Mouse (Mus musculus) brain, adult 2 months (tissue): Measurements from ENCODE around the gene Slc1a3.

Experiments used
- DNase-seq: peaks from one replicate; pipeline ENCODE4 v3.0.0; 2011; ENCODE audit warnings: low read depth, low spot score

Slc1a3 gene

GRCm38 (mm10) chr15:8710146-8711006, at the start of gene Slc1a3:
Gene Slc1a3, minus strand, starts transcription at chr15:8710764.
- DNase-seq = peak; percentile 38

- no peak for DNase-seq
Observed at GRCm38 (mm10) chr15:8759026-8759425, 48.5 kb upstream of the Slc1a3 start.

DNA sequence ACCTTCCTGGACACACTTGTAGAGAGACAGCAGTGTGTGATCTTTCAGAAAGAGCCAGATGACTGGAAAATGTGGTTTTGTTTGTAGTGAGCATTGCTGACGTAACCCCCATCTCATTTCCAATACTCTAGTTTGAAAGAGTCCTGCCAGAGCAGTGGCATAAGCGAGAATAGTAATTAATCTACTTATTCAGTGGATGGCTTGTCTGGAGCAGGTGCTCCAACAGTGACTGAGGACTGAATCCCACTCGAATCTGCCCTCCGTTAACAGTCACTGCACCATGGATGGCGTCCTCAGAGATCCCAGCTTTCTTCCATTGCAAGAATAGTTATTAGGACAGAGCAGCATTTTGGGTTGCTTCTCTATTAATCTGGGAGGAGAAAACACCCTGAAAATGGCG, 45.9 kb upstream of the Slc1a3 start:
- DNase-seq = no peak

DNA sequence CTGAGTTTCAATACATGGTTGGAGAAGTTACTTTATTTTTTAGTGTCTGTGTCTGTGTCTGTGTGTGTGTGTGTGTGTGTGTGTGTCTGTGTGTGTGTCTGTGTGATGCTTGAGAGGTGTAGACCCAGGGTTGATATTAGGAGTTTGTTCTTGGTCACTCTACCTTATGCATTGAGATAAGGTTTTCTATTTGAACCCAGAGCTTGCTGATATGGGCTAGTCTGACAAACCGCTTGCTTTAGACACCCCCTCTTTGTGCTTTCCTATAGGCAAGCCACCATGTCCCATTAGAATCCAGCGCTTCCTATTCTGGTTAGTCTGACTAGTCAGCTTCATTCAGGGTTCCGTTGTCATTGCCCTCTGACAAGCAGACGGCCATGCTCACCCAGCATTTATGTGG, 39.2 kb upstream of the Slc1a3 start:
- no peak for DNase-seq

DNA sequence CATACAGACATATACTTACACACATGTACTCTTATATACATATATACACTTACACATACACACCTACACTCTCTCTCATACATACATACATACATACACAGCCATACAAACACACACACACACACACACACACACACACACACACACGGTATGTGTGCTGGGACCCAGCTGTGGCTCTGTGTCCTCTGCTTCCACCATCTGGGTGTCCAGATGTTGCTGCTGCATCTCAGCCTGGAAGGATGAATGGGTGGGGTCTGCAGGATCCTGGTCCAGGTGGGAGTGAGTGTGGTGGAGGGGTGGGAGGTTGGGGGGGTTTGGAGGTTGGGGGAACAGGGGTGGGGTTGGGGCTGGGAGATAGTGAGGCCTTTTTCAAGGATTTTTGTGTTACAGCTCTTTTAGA, 38.2 kb upstream of the Slc1a3 start:
- no peak for DNase-seq

DNA sequence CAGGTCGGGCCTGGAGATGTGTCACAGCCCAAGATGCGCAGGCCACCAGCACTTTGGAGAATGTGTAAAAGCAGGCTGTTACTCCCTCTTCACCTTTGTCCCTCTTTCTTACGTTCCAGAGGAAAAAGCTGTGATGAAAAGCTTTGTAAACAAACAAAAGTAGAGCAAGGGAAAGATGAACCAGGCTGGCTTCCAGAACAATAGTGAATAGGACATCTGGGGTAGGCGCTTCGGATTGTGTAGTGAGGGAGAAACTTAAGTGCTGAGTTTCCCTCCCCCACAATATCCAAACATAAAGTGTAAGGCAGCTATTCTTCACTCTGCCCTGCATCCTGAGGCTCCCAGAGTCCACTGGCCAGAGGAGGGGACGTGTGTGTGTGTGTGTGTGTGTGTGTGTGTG, 31.0 kb upstream of the Slc1a3 start:
- peak; percentile 24 for DNase-seq

GRCm38 (mm10) chr15:8740724-8741123, 30.2 kb upstream of the Slc1a3 start:
- peak; percentile 35 for DNase-seq

- DNase-seq = peak; percentile 74
Observed at GRCm38 (mm10) chr15:8738156-8738555, 27.6 kb upstream of the Slc1a3 start.

GRCm38 (mm10) chr15:8734363-8734739, 23.8 kb upstream of the Slc1a3 start:
- DNase-seq = no peak

DNA sequence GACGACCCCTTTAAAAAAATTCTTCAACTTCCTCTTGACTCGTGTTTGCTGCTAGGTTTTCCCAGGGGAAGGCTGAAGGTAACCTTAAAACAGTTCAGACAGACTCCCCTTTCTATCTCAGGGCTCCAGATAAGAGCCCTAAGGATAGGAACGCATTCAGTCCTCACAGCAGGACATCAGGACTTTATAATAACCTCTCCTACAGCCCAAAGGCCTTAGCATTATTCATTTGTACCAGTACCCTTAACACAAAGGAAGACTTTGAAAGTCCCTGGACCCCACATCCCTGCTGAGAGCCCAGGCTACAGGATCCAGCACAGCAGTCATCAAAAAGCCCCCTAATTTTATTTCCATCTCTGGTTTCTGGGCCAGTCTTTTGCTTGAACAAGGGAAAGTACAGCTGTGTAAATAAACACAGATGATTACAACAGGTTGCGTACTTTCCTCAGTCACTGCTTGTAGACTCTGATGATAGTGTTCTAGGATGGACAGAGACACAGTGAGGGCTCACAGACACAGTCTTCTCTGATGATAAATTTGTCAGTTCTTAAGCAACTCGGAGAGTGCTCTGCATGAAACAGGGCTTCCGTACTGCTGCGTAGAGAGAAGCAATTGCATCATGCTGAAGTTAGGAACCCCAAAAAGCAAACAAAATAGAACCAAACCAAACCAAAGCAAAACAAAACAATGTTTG, 23.3 kb upstream of the Slc1a3 start:
- no peak for DNase-seq

- no peak for DNase-seq
Observed at GRCm38 (mm10) chr15:8728861-8729260, 18.3 kb upstream of the Slc1a3 start.

DNA sequence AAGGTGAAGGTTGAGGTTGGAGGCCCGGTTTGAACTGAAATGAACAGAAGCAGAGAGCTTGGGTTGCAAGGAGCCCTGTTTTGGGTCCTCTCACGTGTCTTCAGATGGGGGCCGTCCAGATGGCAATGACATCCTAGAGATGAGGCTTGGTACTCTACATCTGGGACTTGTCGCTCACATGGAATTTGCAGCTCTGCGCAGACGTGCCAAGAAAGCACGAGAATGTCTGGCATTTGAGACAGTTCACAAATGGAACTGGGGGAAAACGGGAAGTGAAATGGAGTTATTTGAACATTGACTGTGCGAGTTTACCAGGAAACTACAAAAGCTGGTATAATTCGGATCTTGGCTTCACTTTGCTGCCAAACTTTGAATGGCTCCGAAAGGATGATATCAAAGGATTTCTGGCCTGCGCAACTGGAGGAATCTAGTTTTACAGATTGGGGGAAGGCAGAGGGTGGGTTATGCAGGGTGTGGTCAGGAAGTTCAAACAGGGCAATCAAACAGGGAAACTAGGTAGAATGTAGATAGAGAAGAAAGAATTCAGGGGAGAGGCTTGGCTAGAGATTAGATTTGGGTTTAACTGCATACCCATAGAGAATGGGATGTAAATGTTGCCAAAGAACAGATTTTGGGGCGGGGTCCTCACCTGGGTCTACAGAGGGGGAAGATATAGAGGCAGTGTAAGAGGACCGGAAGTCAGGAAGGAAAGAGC, 12.0 kb upstream of the Slc1a3 start:
- no peak for DNase-seq

DNA sequence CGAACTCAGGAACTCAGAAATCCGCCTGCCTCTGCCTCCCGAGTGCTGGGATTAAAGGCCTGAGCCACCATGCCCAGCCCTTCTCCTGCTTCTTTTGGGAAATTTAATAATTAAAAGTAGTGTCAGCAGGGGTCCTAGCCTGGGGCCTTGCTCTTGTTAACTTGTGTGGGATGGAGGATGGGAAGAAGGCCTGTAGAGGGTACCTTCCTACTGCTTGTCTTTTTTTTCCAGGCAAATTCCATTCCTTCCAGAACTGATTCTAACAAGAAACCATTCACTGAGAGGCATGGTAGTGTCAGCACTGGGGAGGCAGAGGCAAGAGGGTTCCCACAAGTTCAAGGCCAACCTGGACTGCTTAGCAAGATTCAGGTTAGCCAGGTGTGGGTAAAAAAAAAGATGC, 11.2 kb upstream of the Slc1a3 start:
- DNase-seq = no peak

- DNase-seq = no peak
Observed at GRCm38 (mm10) chr15:8721005-8721404, 10.4 kb upstream of the Slc1a3 start.

- no peak for DNase-seq
Observed at GRCm38 (mm10) chr15:8718496-8718895, 7.9 kb upstream of the Slc1a3 start.

DNA sequence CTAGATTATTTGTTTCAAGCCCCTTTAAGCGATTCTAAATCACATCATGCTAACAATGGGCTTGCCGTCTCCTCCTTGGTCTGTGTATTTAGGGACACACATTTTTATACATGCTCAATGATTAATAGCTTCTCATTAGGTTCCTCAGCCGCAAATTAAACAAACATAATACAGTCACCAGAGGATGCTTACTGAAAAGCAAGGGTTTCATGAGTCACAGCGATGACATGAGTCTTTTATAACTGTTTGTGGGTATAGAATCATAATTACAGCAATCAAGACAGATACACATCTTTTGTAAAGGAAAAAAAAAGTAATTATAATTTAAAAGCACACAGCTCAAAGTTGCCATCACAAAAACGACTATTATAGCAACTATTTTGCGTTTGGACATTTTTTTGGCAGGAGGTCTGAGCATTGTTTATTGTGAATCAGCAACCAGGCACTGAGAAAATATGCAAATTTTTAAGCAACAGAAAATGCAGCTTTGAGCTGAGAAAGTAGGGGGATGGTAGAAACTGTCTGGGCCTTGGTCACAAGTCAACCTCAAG, 6.5 kb upstream of the Slc1a3 start:
- DNase-seq = peak; percentile 79

DNA sequence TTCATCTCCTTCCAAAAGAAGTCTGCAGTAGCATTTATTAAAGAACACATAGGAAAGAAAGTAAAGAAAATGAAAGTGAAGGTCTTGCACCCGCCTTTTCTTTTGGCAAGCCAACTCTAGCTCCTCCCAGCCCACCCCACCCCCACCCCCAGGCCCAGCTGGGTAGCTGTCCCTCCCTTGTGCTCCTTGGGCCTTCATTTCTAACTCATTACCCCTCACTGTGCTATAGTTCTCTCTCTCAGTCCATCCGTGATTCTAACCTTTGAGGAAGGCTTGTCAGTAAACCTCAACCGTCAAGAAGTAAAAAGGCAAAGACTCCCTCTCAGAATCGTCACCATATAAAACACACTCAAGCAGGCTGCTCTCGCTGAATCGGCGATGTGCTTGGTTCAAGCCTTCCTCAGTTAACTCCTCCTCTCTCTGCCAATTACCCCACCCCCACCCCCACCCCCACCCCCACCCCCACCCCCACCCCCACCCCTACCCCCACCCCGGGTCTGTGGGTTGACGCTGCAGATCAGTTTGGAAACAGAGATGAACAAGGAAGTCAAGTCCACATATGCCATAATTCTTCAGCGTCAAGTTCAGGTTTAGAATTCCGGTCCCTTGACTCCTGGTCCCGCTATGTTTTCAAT, 5.9 kb upstream of the Slc1a3 start:
- DNase-seq = no peak

DNA sequence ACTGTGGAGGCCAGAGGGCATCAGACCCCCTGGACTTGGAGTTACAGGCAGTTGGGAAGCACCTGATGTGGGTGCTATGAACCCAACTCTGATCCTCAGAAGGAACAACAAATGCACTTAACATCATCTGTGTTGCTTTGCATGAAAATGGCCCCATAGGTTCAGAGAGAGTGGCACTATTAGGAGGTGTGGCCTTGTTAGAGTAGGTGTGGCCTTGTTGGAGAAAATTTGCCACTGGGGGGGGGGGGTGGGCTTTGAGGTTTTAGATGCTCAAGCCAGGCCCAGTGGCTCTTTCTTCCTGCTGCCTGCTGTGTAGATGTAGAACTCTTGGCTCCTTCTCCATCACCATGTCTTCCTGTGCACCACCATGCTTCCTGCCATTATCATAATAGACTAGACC, 5.1 kb upstream of the Slc1a3 start:
- no peak for DNase-seq

- DNase-seq = no peak
Observed at GRCm38 (mm10) chr15:8712433-8712984, 1.9 kb upstream of the Slc1a3 start.

DNA sequence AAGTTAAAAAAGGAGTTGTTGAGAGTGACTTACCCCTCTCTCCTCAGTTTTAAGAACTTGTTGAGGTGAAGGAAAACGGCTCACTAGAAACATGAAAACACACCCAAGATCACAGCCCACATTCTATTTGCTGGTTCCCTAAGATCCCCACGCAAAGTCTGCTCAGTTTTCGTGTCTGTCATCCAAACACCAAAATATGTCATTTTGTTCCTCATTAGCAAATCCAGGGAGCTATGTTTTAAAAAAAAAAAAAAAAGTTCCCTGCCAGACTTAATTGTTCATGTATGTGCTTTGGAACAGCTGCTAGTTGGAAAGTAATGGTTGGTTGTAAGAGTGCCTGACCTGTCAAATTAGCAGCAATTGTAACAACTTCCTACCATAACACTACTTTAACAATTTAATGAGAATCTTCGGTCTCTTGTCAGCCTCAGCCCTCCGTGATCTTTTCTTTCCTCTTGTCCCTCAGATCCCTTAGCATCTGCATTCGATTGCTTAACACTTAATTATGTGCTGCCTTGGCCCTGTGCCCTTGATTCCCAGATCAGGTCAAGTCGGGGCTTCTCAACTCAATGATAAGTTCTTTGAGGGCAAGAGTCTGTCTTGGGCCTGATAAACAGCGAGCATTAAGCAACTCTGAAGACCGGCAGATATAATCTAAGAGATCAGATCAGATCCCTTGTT, 1.2 kb upstream of the Slc1a3 start:
- peak; percentile 60 for DNase-seq

GRCm38 (mm10) chr15:8709578-8709977, 986 bp downstream of the Slc1a3 start:
- DNase-seq = peak; percentile 73
